Mouse (Mus musculus) embryonic stem cell, embryonic (primary cell): ENCODE results near the gene Taok3.

Experiments
- CTCF ChIA-PET, 4 experiments: fragments of 300-600 bp in 2 of 4; fragments of 350-600 bp in 2 of 4; sonication (Branson Sonifier 250); formaldehyde crosslinking; loops; one replicate each; lab custom pipeline; 2022; ENCODE audit warnings: inconsistent platforms in 2 of 4; lab: Charles Lee
- POLR2A ChIA-PET, 4 experiments: fragments of 300-600 bp in 2 of 4; fragments of 350-600 bp in 2 of 4; sonication (Branson Sonifier 250); formaldehyde crosslinking; loops; one replicate each; lab custom pipeline; 2022; ENCODE audit warnings: antibody characterized with exemption in 4 of 4, inconsistent platforms in 1 of 4; lab: Charles Lee

Taok3 gene

DNA sequence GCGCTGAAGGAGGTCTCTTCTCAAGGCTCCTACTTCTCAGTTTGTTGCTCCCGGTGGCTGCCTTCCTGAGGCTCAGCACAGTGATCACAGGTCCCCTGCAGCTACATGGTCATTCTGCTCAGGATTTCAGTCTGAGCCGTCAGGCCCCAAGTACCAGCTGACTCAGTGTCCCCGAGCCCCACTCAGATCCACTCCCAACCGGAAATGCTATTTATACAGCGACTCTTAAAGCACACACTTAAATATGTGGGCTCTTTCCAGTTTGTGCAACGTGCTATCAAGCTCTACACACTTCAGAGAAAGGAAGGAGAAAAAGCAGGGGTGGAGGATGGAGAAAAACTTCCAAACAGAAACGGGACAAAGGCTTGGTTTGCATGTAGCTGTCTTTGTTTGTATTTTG, 56.0 kb downstream of the Taok3 start:
- POLR2A ChIA-PET = interaction anchor here (0.6 to 0.7 kb wide), 5 partner anchors 8 to 629 kb away, joined by 3 to 5 read pairs (median 3); no protein-coding TSS in a partner anchor
- CTCF ChIA-PET = no interaction called here

DNA sequence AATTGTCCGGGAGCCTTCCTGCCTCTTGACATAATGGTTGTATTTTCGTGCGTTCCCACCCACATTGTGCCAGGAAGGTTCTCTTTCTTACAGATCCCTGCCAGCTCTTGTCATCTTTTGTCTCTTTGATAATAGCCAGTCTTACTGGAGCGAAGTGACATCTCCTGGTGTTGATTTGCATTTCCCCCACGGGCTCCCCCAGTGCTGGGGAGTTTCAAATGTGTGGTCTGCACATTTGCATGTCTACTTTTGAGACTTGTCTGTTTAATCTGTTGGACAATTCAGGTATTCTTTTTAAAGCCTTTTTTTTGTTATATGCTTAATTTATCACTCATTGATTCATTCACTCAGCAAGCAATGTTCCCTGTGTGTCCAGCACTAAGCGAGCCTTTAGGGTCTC, 58.1 kb downstream of the Taok3 start:
- POLR2A ChIA-PET = no interaction called here
- CTCF ChIA-PET = interaction anchor here in 1 of 4 experiments (0.9 to 1.2 kb wide), 2 partner anchors 18 to 97 kb away, joined by 4 to 5 read pairs; no protein-coding TSS in a partner anchor

DNA sequence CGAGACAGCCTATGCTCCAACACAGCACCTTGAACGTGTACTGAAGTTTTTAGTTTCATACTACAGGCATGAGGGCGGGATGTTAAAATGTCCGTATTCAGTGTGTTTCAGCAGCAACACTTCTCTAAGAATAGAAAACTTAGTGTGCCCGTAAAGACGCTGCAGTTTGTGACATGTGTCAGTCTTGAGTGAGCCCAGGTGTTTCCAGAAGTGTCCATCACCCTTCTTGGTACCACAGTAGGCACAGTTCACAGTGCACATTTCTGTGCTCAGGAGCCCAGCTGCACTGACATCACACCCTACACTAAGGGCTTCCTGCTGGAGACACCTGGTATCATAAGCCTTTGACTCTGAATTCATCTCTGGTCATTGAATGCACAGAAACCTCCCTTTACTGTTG, 58.6 kb downstream of the Taok3 start:
- POLR2A ChIA-PET = interaction anchor here in 1 of 4 experiments (0.6 kb wide), 1 partner anchor 15 kb away, joined by 4 read pairs; no protein-coding TSS in a partner anchor
- CTCF ChIA-PET = interaction anchor here in 1 of 4 experiments (0.8 to 0.9 kb wide), 2 partner anchors 86 to 97 kb away, joined by 4 to 5 read pairs; no protein-coding TSS in a partner anchor

DNA sequence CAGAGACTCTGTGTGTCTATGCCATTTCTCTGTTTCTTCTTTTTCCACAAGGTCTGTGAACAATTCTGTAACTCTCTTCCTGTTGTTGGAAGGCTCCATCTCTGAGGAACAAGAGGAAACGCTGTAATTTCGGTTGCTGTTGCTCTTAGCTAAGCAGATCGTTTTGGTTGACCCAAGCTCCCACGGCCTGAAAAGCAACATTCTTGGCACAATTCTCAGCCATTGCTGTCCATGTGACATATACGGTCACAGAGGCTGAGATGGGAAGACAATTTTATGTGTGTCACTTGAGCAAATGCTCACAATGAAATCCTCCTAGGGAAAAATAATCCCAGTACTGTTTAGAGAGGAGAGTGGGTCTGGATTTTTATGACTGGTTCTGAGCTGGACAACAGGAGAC, 62.0 kb downstream of the Taok3 start:
- CTCF ChIA-PET = interaction anchor here in 1 of 4 experiments (0.6 kb wide), 1 partner anchor 175 kb away, joined by 4 read pairs; the partner anchor contains the start of gene Wsb2
- POLR2A ChIA-PET = no interaction called here

DNA sequence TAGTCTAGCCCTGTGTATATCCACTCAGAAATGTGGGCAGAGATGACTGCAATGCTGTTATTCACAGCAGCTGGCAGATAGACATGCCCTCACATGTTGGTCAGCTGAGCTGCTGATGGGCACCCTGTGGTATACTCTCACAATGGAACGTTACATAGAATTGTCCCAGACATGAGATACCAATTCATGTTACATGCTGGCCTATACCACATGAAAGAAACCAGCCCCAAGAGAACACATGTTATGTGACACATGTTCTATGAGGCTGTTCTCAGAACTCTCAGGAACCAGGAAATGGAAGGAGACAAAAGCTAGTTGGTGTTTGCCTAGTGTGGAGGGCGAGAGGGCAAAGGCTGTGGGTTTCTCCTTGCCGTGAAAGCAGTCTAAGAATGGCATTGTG, 62.5 kb downstream of the Taok3 start:
- ChIA-PET POLR2A (interaction anchor here in 2 of 4 experiments (1.2 to 1.4 kb wide), 2 partner anchors 15 to 165 kb away, joined by 3 read pairs; no protein-coding TSS in a partner anchor), CTCF (interaction anchor here in 1 of 4 experiments (0.6 kb wide), 1 partner anchor 175 kb away, joined by 4 read pairs; the partner anchor contains the start of gene Wsb2)

DNA sequence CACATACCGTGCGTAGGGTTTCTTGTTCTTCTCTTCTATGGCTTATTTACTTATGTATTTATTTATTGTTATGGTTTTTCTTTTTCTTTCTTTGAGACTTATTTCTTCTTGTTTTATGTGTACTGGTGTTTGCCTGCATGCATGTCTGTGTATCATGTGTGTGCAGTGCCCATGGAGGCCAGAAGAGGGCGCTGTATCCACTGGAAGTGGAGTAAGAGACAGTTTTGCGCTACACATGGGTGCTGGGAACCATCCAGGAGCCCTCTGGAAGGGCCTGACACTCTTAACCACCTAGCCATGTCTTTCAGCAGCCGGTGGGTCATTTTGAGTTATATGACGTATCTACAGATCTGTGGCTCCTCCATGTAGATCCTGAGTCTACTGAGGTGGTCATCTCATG, 64.9 kb downstream of the Taok3 start:
- POLR2A ChIA-PET = no interaction called here
- CTCF ChIA-PET = interaction anchor here in 2 of 4 experiments (0.6 to 1.3 kb wide), 2 partner anchors 12 to 65 kb away, joined by 4 to 7 read pairs; no protein-coding TSS in a partner anchor

DNA sequence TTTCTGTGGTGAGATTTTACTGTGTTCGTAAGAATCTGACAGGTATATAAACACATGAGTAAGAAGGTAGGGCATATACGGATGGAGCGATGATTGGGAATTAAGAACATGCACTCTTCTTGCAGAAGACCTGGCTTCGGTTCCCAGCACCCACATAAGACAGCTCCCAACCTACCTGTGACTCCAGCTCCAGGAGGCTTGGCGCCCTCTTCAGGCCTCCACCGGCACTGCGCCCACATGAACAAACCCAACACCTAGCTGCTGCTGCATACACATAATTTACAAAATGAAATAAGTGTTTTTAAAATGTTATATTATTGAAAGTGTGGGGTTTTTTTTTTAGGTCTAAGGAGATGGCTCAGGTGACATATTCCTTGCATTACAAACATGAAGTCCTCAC, 65.7 kb downstream of the Taok3 start:
- POLR2A ChIA-PET = interaction anchor here in 2 of 4 experiments (0.7 kb wide), 3 partner anchors 32 to 1263 kb away, joined by 3 to 8 read pairs (median 3); no protein-coding TSS in a partner anchor

DNA sequence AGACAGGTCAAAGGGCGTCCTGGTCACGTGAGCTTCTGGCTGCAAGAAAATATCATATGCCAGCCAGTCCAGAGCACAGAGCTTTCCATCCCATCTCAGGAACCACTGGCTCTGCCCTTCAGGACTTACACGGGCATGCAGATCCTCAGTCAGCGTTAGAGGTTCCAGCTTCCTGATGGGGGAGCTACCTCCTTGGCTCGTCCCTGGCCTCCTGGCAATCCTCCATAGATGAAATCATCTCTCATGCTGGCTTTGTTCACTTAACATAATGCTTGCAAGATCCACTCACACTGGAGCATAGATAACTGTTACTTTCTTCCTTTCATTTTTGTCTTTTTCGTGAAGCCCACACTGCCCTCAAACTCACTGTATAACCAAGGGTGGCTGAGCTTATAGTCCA, 72.1 kb downstream of the Taok3 start:
- ChIA-PET POLR2A (interaction anchor here in 2 of 4 experiments (0.6 to 1.5 kb wide), 5 partner anchors 9 to 216 kb away, joined by 3 read pairs; no protein-coding TSS in a partner anchor), CTCF (interaction anchor here in 1 of 4 experiments (0.6 kb wide), 1 partner anchor 317 kb away, joined by 8 read pairs; no protein-coding TSS in a partner anchor)

More for the DNA sequence above, 65.7 kb downstream of the Taok3 start:
- CTCF ChIA-PET = interaction anchor here (0.6 to 1.7 kb wide), 17 partner anchors 9 to 1182 kb away, joined by 3 to 12 read pairs (median 4); no protein-coding TSS in a partner anchor

DNA sequence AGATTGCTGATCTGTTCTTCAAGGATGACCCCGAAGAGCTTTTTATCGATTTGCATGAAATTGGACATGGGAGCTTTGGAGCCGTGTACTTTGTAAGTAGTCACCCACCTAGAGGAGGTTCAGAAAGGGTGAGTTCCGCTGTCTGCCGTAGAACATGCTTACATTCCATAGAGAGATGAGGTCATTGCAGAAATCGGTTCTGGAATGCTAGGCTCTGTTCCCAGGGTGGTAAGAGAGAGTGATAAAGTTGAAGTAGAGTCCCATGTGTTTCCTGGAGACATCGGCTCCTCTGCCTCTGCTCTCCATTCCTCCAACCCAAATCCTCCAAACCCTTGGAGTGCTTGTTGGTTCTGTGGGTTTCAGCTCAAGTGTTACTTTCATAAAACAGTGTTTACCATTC, 73.8 kb downstream of the Taok3 start:
- CTCF ChIA-PET = no interaction called here
- POLR2A ChIA-PET = no interaction called here

DNA sequence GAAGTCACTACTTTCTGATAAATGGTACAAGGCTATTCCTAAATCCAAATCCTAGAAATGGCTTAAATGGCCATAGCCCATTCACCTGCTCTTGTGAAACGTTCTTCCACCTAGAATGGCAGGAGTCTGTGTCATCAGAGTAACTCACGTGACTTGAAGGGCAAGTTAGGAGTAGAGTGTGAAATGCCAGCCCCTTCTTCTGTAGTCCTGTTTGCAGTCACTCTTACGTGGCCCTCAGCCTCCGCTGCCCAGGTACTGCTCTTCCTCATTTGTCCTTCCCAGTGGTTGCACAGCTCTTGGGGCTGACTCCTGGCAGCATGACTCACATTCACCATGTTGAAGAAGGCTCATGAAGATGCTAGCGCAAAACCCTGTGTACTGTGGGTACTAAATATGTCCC, 74.7 kb downstream of the Taok3 start:
- ChIA-PET CTCF (no interaction called here), POLR2A (no interaction called here)

DNA sequence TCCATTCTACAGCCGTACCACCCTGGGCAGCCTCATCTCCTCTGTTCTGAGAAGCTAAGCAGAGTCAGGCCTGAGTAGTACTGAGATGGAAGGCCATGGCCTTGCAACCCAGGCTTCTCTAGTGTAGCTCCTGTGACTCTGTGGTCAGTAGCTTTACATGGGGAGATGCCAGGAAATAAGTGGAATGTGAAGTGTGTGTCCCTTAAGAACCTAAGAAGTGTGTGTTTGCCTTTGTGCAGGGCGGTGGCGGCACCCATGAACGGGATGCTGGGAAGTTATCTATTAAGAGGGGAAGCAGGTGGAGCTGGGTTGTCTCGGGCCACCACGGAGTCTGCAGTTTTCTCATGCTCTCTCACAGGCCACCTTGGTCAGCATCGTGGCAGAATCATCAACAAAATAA, 76.6 kb downstream of the Taok3 start:
- CTCF ChIA-PET = no interaction called here
- POLR2A ChIA-PET = no interaction called here

DNA sequence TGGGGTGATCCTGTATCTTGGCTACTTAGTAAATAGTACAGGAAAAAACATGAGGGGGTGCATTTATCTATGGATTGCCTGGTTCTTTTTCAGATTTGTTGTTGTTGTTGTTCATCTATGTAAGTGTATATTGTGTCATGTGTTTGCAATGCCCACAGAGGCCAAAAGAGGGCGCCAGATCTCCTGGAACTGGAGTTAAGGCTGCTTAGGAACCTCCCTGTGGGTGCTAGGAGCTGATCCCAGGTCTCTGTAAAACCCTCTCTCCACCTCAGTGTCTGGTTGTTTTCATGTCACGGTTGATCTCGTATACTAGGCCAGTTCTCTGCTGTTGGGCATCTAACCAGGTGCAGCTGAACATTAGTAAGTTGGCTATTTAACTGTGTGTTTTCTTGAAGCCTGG, 78.5 kb downstream of the Taok3 start:
- CTCF ChIA-PET = interaction anchor here in 2 of 4 experiments (0.6 to 1.4 kb wide), 3 partner anchors 77 to 206 kb away, joined by 3 read pairs; partner anchors contain the start of gene Pebp1 (in 1 of the 2)
- POLR2A ChIA-PET = no interaction called here

DNA sequence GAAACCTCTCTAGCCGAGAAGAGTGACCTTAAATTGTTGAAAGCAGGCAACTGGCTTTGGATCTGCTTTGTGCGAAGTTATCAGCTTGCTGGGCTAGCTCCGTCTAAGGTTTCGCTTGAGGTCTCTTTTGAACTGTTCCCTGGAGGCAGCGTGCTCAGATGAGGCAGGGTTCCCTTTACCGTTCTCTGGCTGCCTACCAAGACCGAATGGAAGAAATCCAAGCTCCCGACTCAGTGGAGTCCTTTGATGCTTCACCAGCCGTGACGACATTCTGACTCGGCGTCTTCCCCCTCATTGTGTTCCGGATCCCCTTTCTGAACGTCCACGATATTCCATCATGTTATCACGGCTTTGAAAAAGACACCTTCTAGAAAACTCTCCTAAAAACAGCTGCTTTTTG, 87.4 kb downstream of the Taok3 start:
- ChIA-PET CTCF (no interaction called here), POLR2A (interaction anchor here in 1 of 4 experiments (0.6 kb wide), 1 partner anchor 17 kb away, joined by 3 read pairs; no protein-coding TSS in a partner anchor)

DNA sequence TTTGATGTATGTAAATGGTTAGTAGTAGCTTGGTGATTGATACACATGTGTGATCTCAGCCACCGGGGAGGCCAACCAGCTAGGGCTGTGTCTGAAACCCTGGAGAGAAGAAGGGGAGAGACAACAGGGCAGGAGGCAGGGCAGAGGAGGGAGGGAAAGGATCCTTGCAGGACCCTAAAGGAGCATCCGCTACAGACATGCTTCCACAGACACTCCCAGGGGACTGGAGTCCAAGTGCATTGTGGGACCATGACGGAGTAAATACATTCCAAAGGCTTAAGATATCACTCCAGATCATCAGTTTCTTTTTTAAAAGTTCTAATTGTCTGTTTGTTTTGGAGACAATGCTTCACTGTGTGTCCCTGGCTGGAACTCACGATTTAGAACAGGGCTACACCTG, 94.1 kb downstream of the Taok3 start:
- POLR2A ChIA-PET = no interaction called here
- CTCF ChIA-PET = no interaction called here

DNA sequence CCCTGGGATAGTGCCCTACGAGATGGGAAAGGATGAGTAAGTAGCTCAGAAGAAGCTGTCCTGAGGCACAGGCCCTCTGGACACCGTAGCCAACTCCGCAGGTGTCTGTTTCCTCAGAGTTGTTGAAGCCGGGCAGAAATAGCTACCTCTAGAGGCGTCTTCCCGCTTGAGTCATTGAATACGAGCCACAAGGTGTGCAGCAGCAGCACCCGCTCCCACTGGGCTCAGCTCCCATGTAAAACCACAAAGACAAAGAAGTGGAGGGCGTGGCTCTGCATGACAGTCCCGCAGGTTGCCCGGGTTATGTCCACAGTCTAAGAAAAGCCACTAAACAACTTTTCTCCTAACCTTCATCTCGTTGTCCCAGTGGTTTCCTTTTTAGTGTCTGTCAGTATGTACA, 111.1 kb downstream of the Taok3 start:
- CTCF ChIA-PET = interaction anchor here in 2 of 4 experiments (0.6 to 0.7 kb wide), 3 partner anchors 47 to 626 kb away, joined by 3 to 10 read pairs (median 7); no protein-coding TSS in a partner anchor
- POLR2A ChIA-PET = interaction anchor here in 1 of 4 experiments (1.0 kb wide), 1 partner anchor 9 kb away, joined by 3 read pairs; no protein-coding TSS in a partner anchor

DNA sequence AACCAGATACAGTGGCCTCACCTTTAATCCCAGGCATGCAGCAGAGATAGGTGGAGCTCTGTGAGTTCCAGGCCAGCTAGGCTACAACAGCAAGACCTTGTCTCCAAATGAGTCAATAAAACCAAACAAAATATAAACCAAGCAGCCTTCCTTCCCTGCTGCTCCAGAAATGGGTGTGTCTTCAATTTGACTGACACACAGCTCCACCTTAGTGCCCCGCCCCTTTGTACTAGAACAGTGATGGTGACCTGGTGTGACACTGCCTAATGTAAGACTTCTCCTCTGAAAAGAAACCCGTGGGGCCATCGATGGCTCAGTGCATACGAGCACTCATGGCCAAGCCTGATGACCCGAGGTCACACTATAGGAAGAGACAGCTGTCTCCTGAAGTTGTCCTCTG, 116.6 kb downstream of the Taok3 start:
- ChIA-PET CTCF (no interaction called here), POLR2A (interaction anchor here in 1 of 4 experiments (0.6 kb wide), 1 partner anchor 78 kb away, joined by 3 read pairs; no protein-coding TSS in a partner anchor)

DNA sequence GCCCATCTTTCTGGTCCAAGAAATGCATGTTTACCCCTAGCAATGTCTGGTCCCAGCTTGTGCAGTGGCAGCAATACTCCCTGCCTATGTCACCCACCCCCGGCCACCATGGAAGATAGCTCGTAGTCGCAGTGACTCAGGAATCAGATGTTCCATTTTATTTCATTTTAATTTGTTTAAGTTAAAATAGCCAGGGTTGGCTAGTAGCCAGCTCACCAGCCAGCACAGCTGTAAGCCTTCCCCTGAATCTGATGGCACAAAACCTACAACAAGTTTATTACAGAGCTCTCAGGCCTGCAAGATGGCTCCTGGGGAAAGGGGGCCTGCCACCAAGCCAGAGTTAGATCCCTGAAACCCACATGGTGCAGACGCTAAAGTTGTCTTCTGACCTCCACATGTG, 119.2 kb downstream of the Taok3 start:
- CTCF ChIA-PET = interaction anchor here in 2 of 4 experiments (0.5 to 0.7 kb wide), 2 partner anchors 12 kb away, joined by 3 read pairs; no protein-coding TSS in a partner anchor
- POLR2A ChIA-PET = interaction anchor here in 1 of 4 experiments (1.3 kb wide), 1 partner anchor 10 kb away, joined by 3 read pairs; no protein-coding TSS in a partner anchor

DNA sequence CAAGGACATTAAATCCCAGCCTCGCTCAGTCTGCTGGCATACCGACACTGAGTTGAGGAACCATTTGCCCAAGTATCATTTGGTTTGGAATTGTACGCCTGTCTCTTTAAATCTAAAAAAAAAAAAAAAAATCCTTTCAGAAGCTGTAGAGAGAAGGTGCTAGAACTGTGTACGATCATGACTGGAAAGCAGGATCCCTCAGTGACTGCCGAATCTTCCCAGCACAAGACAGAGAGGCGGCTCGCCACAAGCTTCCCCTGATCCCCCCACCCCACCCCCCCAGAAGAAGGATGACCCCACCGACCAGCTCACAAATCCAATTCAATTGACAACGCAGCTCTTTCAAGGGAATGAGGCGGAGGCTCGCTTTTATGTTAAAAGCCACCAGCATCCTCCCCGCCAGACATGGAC, 120.4 kb downstream of the Taok3 start:
- POLR2A ChIA-PET = interaction anchor here in 2 of 4 experiments (0.6 to 1.6 kb wide), 6 partner anchors 9 to 830 kb away, joined by 3 to 8 read pairs (median 4); no protein-coding TSS in a partner anchor

DNA sequence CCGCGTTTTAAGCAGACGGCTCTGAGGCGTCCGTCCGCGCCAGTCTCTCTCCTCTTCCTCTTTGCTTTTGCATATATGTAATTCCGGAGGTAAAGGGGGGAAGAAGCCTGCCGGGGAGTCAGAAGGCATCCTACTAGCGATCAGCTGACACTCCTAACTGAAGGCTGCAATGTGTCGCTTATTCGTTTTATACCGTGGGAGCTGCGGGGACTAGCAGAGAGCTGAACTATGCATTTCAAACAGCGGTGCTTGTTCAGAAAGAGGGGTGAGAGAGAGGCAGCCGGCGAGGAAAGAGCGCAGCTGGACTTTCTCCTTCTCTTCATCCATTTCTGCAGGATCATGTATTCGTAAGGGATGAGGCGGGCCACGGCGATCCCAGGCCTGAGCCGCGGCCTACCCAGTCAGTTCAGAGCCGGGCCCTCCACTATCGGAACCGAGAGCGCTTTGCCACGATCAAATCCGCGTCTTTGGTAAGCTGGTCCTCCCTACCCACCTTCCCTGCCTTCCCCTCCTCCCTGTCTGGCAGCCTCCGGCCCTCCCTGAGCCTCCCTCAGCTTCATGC, 120.9 kb downstream of the Taok3 start:
- ChIA-PET POLR2A (interaction anchor here in 2 of 4 experiments (0.6 to 1.6 kb wide), 5 partner anchors 9 to 830 kb away, joined by 3 to 8 read pairs (median 4); no protein-coding TSS in a partner anchor), CTCF (interaction anchor here in 2 of 4 experiments (0.5 to 0.9 kb wide), 6 partner anchors 55 to 1078 kb away, joined by 3 to 4 read pairs (median 3); partner anchors contain the start of gene Suds3 (in 1 of the 2))

More for the DNA sequence above, 120.4 kb downstream of the Taok3 start:
- CTCF ChIA-PET = interaction anchor here in 3 of 4 experiments (0.5 to 0.9 kb wide), 8 partner anchors 24 to 1079 kb away, joined by 3 to 6 read pairs (median 4); partner anchors contain the start of gene Suds3 (in 1 of the 3)
